9 mouse cellular contexts compared by ENCODE assay signal in genomic region chrX:42033111-42033693, GRCm38 (mm10). TPM values are rescaled to one million over a fixed set of nuclear protein-coding genes. Genes with fewer than 3 reads are reported as not detected.
A peak's percentile ranks its signal among the peaks of the same experiment; 100 is the strongest.
DNase-seq lines count a peak whose midpoint lies in the region; ATAC-seq and TF ChIP-seq lines count a peak whose summit lies in the region.
"Had no signal": no experiment of that assay in that cellular context is flagged by ENCODE, and none has a peak within 500 bp of the region (broad histone marks: within the 10 kb centered on the region; RNA-seq: fewer than 3 reads in every experiment).

No protein-coding gene starts in this region.

- H3K36me3 ChIP-seq in CH12.LX (replicated peaks in 1 of 2; ENCODE audit: control insufficient read depth in 1 of 2, insufficient read depth in 1 of 2, low read length in 1 of 2), result no peaks in the 10 kb centered on the region
- H3K36me3 ChIP-seq in forebrain, embryonic 10.5 days (replicated peaks), result no peaks in the 10 kb centered on the region
- no peaks in the 10 kb centered on the region for H3K36me3 ChIP-seq in heart, embryonic 15.5 days

- no peaks in the 10 kb centered on the region for H3K9me3 ChIP-seq in CH12.LX (replicated peaks; ENCODE audit: low read length)
- H3K9me3 ChIP-seq in forebrain, embryonic 10.5 days, result no peaks in the 10 kb centered on the region
- H3K9me3 ChIP-seq in heart, embryonic 15.5 days (replicated peaks), result no peaks in the 10 kb centered on the region

- WGBS in forebrain, embryonic 10.5 days, result 35% methylated on average over 8 of the region's 8 CpGs
- 29% methylated on average over 8 of the region's 8 CpGs for WGBS in heart, embryonic 15.5 days

- no peaks in the 10 kb centered on the region for H3K4me1 ChIP-seq in CH12.LX (ENCODE audit: control insufficient read depth in 1 of 2, insufficient read depth in 2 of 2)
- peaks cover 2% of the 10 kb centered on the region; the same call in 1 of the 2 replicates for H3K4me1 ChIP-seq in brown adipose tissue, adult 24 weeks (ENCODE audit: control insufficient read depth, insufficient read depth, insufficient read length, low read length)
- H3K4me1 ChIP-seq in forebrain, embryonic 10.5 days, result no peaks in the 10 kb centered on the region
- H3K4me1 ChIP-seq in heart, embryonic 15.5 days (replicated peaks), result no peaks in the 10 kb centered on the region

- TF ChIP-seq CTCF in CH12.LX (conservative IDR thresholded peaks at IDR 0.05 in 1 of 2, IDR thresholded peaks at IDR 0.05 in 1 of 2; ENCODE audit: low read depth in 2 of 2, low read length in 2 of 2), result peak; percentile 28 to 74

- TF ChIP-seq POLR2A in CH12.LX (IDR thresholded peaks at IDR 0.05; ENCODE audit: low read depth, low read length), result no peak

- H3K9ac ChIP-seq in CH12.LX (ENCODE audit: insufficient read depth, low read depth), result no peak overlapping the region; the same call in 1 of the 2 replicates
- no peak overlapping the region for H3K9ac ChIP-seq in heart, embryonic 15.5 days

- no peak for ATAC-seq in heart, embryonic 15.5 days (replicated peaks; ENCODE audit: insufficient number of reproducible peaks, insufficient read depth, low FRiP score, low read depth)

- dilution Hi-C loops in CH12.LX (cut with MboI; ENCODE audit: extremely low pct_ligation_motif_present, extremely low pct_unique_long_range_greater_than_20kb, low sequenced_read_pairs), result no loop called here

- TF ChIP-seq EP300 in CH12.LX (IDR thresholded peaks at IDR 0.05; ENCODE audit: low read length), result no peak

- peak; percentile 84 for TF ChIP-seq RAD21 in CH12.LX (IDR thresholded peaks at IDR 0.05; ENCODE audit: low read depth, low read length)

- no peak overlapping the region for H3K4me3 ChIP-seq in CH12.LX (replicated peaks in 1 of 3; ENCODE audit: low read depth in 2 of 3, low read length in 2 of 3, poor library complexity in 1 of 3)
- no peak overlapping the region for H3K4me3 ChIP-seq in brown adipose tissue, adult 24 weeks (ENCODE audit: insufficient read depth, low read depth, low read length)
- H3K4me3 ChIP-seq in forebrain, embryonic 10.5 days, result no peak overlapping the region
- H3K4me3 ChIP-seq in heart, embryonic 15.5 days, result no peak overlapping the region

- H3K27ac ChIP-seq in CH12.LX (ENCODE audit: insufficient read depth, low read depth), result no peak overlapping the region
- 0 out of 2 replicates have a peak overlapping the region, but pooled peaks have one; percentile 38 for H3K27ac ChIP-seq in brown adipose tissue, adult 24 weeks (replicated peaks; ENCODE audit: low read depth, low read length)
- H3K27ac ChIP-seq in forebrain, embryonic 10.5 days, result no peak overlapping the region
- H3K27ac ChIP-seq in heart, embryonic 15.5 days, result no peak overlapping the region
- H3K27ac ChIP-seq: macrophage had no signal

- no peaks in the 10 kb centered on the region for H3K79me2 ChIP-seq in CH12.LX (replicated peaks; ENCODE audit: control insufficient read depth, extremely low read depth, insufficient read depth, poor library complexity, severe bottlenecking)

- H3K4me2 ChIP-seq in CH12.LX (ENCODE audit: insufficient read depth, low read depth, poor library complexity, severe bottlenecking), result peak overlapping the region; percentile 36
- 0 out of 2 replicates have a peak overlapping the region, but pooled peaks have one; percentile 25 for H3K4me2 ChIP-seq in heart, embryonic 15.5 days

- no peaks in the 10 kb centered on the region for H3K27me3 ChIP-seq in CH12.LX (replicated peaks)
- H3K27me3 ChIP-seq in forebrain, embryonic 10.5 days (ENCODE audit: poor library complexity, severe bottlenecking), result no peaks in the 10 kb centered on the region
- H3K27me3 ChIP-seq in heart, embryonic 15.5 days, result no peaks in the 10 kb centered on the region

- in situ Hi-C loops in CH12.LX (cut with MboI; ENCODE audit: low pct_ligation_motif_present, low pct_unique_long_range_greater_than_20kb, low sequenced_read_pairs), result no loop called here

- DNase-seq in CH12.LX (ENCODE audit: extremely low read depth), result peak; percentile 66
- peak; percentile 53 for DNase-seq in forebrain, embryonic 10.5 days (ENCODE audit: extremely low spot score, low spot score)
- DNase-seq in layer of hippocampus, adult 18-20 months (ENCODE audit: low spot score in 2 of 2), result peak; percentile 61 to 75
- DNase-seq in lung, adult 18-20 months, result peak; percentile 67 to 77
- DNase-seq in ovary, postnatal 14 days (ENCODE audit: low spot score), result peak; percentile 45
- DNase-seq in thymus, postnatal 10 days (ENCODE audit: low spot score in 2 of 2), result peak; percentile 32 to 58

TF ChIP-seq in CH12.LX, 34 proteins besides CTCF, POLR2A, EP300 and RAD21:
- no peak for TF ChIP-seq USF1 (IDR thresholded peaks at IDR 0.05; ENCODE audit: low read depth, low read length)
- 0 out of 2 replicates have a peak, but pooled peaks have one; percentile 19 for TF ChIP-seq IRF4 (IDR thresholded peaks at IDR 0.05; ENCODE audit: low read depth, low read length)
- TF ChIP-seq USF2 (conservative IDR thresholded peaks at IDR 0.05; ENCODE audit: low read depth, low read length), result no peak
- no peak for TF ChIP-seq UBTF (IDR thresholded peaks at IDR 0.05; ENCODE audit: low read depth, low read length)
- TF ChIP-seq NRF1 (IDR thresholded peaks at IDR 0.05; ENCODE audit: low read depth, low read length), result no peak
- TF ChIP-seq TCF12 (IDR thresholded peaks at IDR 0.05; ENCODE audit: low read depth, low read length), result 0 out of 2 replicates have a peak, but pooled peaks have one; percentile 16
- TF ChIP-seq MEF2A (IDR thresholded peaks at IDR 0.05; ENCODE audit: borderline replicate concordance, low read depth, low read length), result no peak
- TF ChIP-seq E2F4 (IDR thresholded peaks at IDR 0.05; ENCODE audit: insufficient replicate concordance, low read depth, low read length), result no peak
- TF ChIP-seq KAT2A (IDR thresholded peaks at IDR 0.05; ENCODE audit: insufficient replicate concordance, low read length), result no peak
- no peak for TF ChIP-seq ELF1 (IDR thresholded peaks at IDR 0.05; ENCODE audit: low read depth, low read length)
- TF ChIP-seq SMC3 (IDR thresholded peaks at IDR 0.05; ENCODE audit: low read depth, low read length), result peak; percentile 68
- no peak for TF ChIP-seq POLR2AphosphoS2 (IDR thresholded peaks at IDR 0.05; ENCODE audit: low read depth, low read length)
- peak; percentile 28; the same call in 1 of the 2 replicates for TF ChIP-seq NELFE (IDR thresholded peaks at IDR 0.05; ENCODE audit: low read depth, low read length)
- TF ChIP-seq GABPA (IDR thresholded peaks at IDR 0.05; ENCODE audit: insufficient replicate concordance, low read depth, low read length), result no peak
- TF ChIP-seq MYC (IDR thresholded peaks at IDR 0.05; ENCODE audit: low read depth, low read length), result no peak
- TF ChIP-seq CHD1 (IDR thresholded peaks at IDR 0.05; ENCODE audit: low read depth, low read length), result no peak
- no peak for TF ChIP-seq MAFK (IDR thresholded peaks at IDR 0.05; ENCODE audit: insufficient replicate concordance, low read length)
TF ChIP-seq in CH12.LX: peak in this region for 4.

RNA-seq across cellular contexts. Expression of gene Xiap, which starts 26.3 kb away (rescaled TPM):
- 11.0 and 11.7 TPM in 2 replicates for total RNA-seq in CH12.LX (2012; rRNA removed)
- total RNA-seq in CH12.LX (2014; rRNA removed), result 26.7 and 29.8 TPM in 2 replicates
- 16.3 and 17.9 TPM in 2 replicates for polyA plus RNA-seq in CH12.LX (2012; ENCODE audit: insufficient read length, low read depth)
- polyA plus RNA-seq in brown adipose tissue, adult 24 weeks (2012; ENCODE audit: insufficient read depth, insufficient read length, missing spikeins), result 27.7 and 28.5 TPM in 2 replicates
- polyA plus RNA-seq in forebrain, embryonic 10.5 days (2016; fragmentation: Nextera tagmentation; extraction: Ambion mirVana), result 10.6 and 11.6 TPM in 2 replicates
- 9.4 and 10.3 TPM in 2 replicates for polyA plus RNA-seq in heart, embryonic 15.5 days (2015; fragmentation: Nextera tagmentation; extraction: Ambion mirVana)
- 10 to 100 TPM; 40.3 to 49.8 TPM for total RNA-seq in layer of hippocampus, adult 18-20 months (2021)
